Mouse (Mus musculus) liver, embryonic 12.5 days (tissue): ENCODE measurements at regions not wholly inside any gene's neighbourhood (a gene's known extent, or its start where the extent isn't known, plus 50 kb on each side); places are given as distances from the start of the nearest gene placed in this dataset.
"Not testable (repeated sequence)": the region's sequence is repeated elsewhere in the genome, so short reads cannot be mapped to it uniquely, and the experiment has no call there.

Experiments used
- ATAC-seq: fragments of 200-750 bp; cut with Nextera tagmentation; 2 replicates; pipeline ENCODE4 v1.8.0; 2017; ENCODE audit warnings: moderate number of reproducible peaks, mild to moderate bottlenecking, moderate library complexity
- H3K27ac ChIP-seq: fragments of 300-500 bp; sonication (generic); 2 replicates; pipeline ENCODE4 v1.5.1; 2016; ENCODE audit warnings: mild to moderate bottlenecking
- H3K27me3 ChIP-seq: fragments of 300-500 bp; sonication (generic); replicated peaks from 2 replicates; pipeline ENCODE4 v1.6.1; 2016; ENCODE audit warnings: mild to moderate bottlenecking, moderate library complexity
- H3K36me3 ChIP-seq: fragments of 300-500 bp; sonication (generic); 2 replicates; pipeline ENCODE4 v1.6.1; 2016; ENCODE audit warnings: mild to moderate bottlenecking, moderate library complexity
- H3K4me1 ChIP-seq: fragments of 300-500 bp; sonication (generic); 2 replicates; pipeline ENCODE4 v1.6.1; 2016
- H3K4me2 ChIP-seq: fragments of 300-500 bp; sonication (generic); 2 replicates; pipeline ENCODE4 v1.6.1; 2016; ENCODE audit warnings: mild to moderate bottlenecking, moderate library complexity
- H3K4me3 ChIP-seq: fragments of 300-500 bp; sonication (generic); 2 replicates; pipeline ENCODE4 v1.5.1; 2016; ENCODE audit warnings: mild to moderate bottlenecking, moderate library complexity
- H3K9ac ChIP-seq: fragments of 300-500 bp; sonication (generic); 2 replicates; pipeline ENCODE4 v1.6.1; 2016; ENCODE audit warnings: mild to moderate bottlenecking, moderate library complexity
- H3K9me3 ChIP-seq: fragments of 300-500 bp; sonication (generic); replicated peaks from 2 replicates; pipeline ENCODE4 v1.6.1; 2016; ENCODE audit warnings: mild to moderate bottlenecking, moderate library complexity
- WGBS: fragments of 180-500 bp; shearing (Covaris S2); methylation state at CpG from one replicate; pipeline ENCODE4 v1.1.7; 2016; ENCODE audit not compliant: insufficient replicate concordance; 5-methylcytosine and 5-hydroxymethylcytosine counted together

DNA sequence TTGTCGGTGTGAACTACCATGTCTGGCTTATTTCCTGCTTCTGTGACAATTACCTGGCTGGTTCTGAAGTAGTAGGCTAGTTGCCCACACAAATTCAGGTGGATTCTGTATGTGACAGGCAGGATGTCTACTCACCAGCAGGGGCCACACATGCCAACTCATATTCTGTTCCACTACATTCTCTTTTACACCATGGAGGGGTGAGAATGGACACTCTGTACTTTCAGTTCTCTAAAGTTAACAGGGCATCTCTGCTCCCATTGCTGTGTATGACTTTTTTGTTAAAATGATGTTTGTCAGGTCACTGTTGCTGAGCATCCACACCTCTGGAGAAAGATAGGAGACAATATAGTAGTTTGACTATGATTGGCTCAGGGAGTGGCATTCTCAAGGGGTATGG lies 232.3 kb upstream of the Thrb start:
- Histone ChIP-seq H3K4me2 (no peak overlapping the region), H3K9ac (no peak overlapping the region), H3K4me1 (no peaks in the 10 kb centered on the region), H3K36me3 (no peaks in the 10 kb centered on the region), H3K27ac (no peak overlapping the region), H3K9me3 (no peaks in the 10 kb centered on the region), H3K4me3 (no peak overlapping the region), H3K27me3 (no peaks in the 10 kb centered on the region)
- WGBS: 48% methylated on average over 1 of the region's 1 CpGs
- no peak for ATAC-seq

GRCm38 (mm10) chr14:17429157-17429556 lies 230.9 kb upstream of the Thrb start:
- Histone ChIP-seq H3K9ac (no peak overlapping the region), H3K27me3 (no peaks in the 10 kb centered on the region)
- WGBS: 56% methylated on average over 3 of the region's 3 CpGs

DNA sequence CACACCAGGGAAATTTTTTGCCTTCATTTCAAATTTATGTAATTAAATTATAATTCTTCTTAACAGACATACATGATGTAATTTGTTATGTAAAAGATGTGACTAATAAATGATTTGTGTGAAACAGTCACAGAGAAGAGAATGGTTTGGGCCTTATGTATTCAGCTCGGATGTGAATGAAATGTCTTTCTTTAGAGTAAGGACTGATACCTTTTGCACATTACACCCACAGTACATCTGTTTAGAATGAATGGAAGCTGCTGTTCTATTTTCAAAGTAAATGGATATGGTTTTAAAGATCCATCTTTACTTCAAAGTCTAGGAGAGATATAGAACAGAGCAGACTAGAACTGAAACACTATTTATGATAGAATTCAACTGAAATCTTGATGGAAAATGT lies 226.7 kb upstream of the Thrb start:
- H3K36me3 ChIP-seq: no peaks in the 10 kb centered on the region
- no peak overlapping the region for H3K4me3 ChIP-seq
- no peak overlapping the region for H3K4me2 ChIP-seq
- no peaks in the 10 kb centered on the region for H3K4me1 ChIP-seq
- no peaks in the 10 kb centered on the region for H3K9me3 ChIP-seq
- no peaks in the 10 kb centered on the region for H3K27me3 ChIP-seq
- no peak overlapping the region for H3K27ac ChIP-seq
- ATAC-seq: no peak
- WGBS: 48% methylated on average over 1 of the region's 1 CpGs
- H3K9ac ChIP-seq: no peak overlapping the region

More at GRCm38 (mm10) chr14:17429157-17429556, 230.9 kb upstream of the Thrb start:
- Histone ChIP-seq H3K27ac (no peak overlapping the region), H3K4me3 (no peak overlapping the region), H3K36me3 (no peaks in the 10 kb centered on the region), H3K4me2 (no peak overlapping the region), H3K9me3 (no peaks in the 10 kb centered on the region), H3K4me1 (no peaks in the 10 kb centered on the region)
- ATAC-seq: no peak

DNA sequence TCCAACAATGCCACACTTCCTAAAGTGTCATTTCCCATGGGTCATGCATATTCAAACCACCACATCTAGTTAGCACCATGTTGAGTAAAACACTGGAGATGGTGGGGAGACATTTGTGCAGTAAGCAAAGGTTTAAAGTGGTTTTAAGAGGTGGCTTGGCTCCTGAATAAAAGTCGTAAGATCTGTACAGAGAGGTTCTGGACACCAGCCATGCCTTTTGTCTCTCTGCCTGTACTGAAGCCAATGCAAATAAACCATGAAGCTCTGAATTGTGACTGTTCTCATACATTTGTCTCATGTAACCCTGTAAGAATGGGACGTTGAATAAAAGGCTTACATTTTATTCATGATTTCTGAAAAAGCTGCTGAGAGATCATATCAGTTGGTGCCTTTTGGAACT lies 202.1 kb upstream of the Thrb start:
- Histone ChIP-seq H3K27ac (no peak overlapping the region), H3K27me3 (no peaks in the 10 kb centered on the region), H3K4me3 (no peak overlapping the region), H3K9me3 (no peaks in the 10 kb centered on the region), H3K4me1 (no peaks in the 10 kb centered on the region), H3K9ac (no peak overlapping the region), H3K4me2 (no peak overlapping the region), H3K36me3 (no peaks in the 10 kb centered on the region)
- no peak for ATAC-seq
- WGBS: 58% methylated on average over 2 of the region's 2 CpGs

DNA sequence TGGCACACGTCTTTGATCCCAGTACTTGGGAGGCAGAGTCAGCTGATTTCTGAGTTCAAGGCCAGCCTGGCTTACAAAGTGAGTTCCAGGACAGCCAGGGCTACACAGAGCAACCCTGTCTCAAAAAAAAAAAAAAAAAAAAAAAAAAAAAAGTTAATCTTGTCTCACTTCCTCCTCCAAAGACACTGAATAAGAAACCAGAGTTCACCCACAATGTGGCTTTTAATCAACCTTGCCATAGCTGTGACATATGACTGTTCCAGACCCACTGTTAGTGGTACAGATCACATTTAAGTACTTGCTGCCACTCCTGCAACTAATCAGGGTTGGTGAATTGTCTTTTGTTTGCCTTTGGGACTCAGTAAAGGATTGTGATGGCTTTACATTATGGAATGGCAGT lies 181.1 kb upstream of the Thrb start:
- no peak for ATAC-seq
- H3K4me1 ChIP-seq: no peaks in the 10 kb centered on the region
- 85% methylated on average over 1 of the region's 1 CpGs for WGBS
- H3K9ac ChIP-seq: no peak overlapping the region
- H3K4me3 ChIP-seq: no peak overlapping the region
- H3K36me3 ChIP-seq: no peaks in the 10 kb centered on the region
- H3K9me3 ChIP-seq: no peaks in the 10 kb centered on the region
- no peak overlapping the region for H3K4me2 ChIP-seq
- no peak overlapping the region for H3K27ac ChIP-seq
- H3K27me3 ChIP-seq: no peaks in the 10 kb centered on the region

DNA sequence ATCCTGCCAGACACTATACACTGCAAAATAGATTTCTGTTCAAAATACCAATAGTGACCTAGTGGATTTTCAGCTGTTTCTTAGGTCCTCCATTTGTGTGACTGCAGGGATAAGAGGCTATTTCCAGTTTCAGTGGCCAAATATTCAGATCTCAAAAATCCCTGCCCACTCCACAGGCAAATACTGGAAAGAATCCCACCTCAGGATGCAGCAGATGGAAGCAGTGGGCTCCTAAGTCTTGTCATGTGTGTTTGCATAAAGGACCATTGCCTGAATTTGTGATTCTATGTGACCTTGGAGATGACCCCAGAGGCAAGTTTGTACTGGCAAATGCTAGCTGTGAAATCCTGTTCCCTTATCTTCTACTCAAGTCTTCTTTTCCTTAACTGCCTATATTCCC lies 175.2 kb upstream of the Thrb start:
- Histone ChIP-seq H3K36me3 (no peaks in the 10 kb centered on the region), H3K27ac (no peak overlapping the region)

DNA sequence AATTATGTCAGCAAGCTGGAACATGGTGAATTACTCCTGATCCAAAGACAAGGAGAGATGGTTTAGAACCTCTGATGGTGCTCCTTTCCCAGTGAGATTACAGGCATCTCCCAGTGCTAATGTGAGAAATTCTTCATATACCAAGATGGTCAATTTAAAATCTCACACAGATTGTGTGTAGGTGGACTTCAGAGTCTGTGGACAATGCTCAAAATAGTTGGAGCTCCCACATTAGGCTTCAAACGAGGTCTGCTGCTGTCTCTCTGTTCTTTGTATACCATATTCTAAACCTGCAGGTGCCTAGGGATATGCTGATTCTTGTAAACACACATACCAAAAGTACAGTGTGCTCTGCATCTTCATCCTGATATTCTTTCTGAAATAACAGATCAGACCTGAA lies 146.3 kb upstream of the Thrb start:
- no peak for ATAC-seq
- H3K4me3 ChIP-seq: no peak overlapping the region
- H3K4me1 ChIP-seq: no peaks in the 10 kb centered on the region
- no peak overlapping the region for H3K9ac ChIP-seq
- H3K27ac ChIP-seq: no peak overlapping the region
- WGBS: 15% methylated on average over 1 of the region's 1 CpGs
- no peak overlapping the region for H3K4me2 ChIP-seq
- H3K27me3 ChIP-seq: no peaks in the 10 kb centered on the region
- H3K9me3 ChIP-seq: no peaks in the 10 kb centered on the region
- no peaks in the 10 kb centered on the region for H3K36me3 ChIP-seq

More for the DNA sequence above, 175.2 kb upstream of the Thrb start:
- Histone ChIP-seq H3K4me3 (no peak overlapping the region), H3K27me3 (no peaks in the 10 kb centered on the region), H3K4me1 (no peaks in the 10 kb centered on the region), H3K9me3 (no peaks in the 10 kb centered on the region), H3K9ac (no peak overlapping the region), H3K4me2 (no peak overlapping the region)
- ATAC-seq: no peak

GRCm38 (mm10) chr14:17522696-17523095 lies 137.4 kb upstream of the Thrb start:
- Histone ChIP-seq H3K4me2 (no peak overlapping the region), H3K9ac (no peak overlapping the region), H3K4me3 (no peak overlapping the region), H3K4me1 (no peaks in the 10 kb centered on the region), H3K36me3 (no peaks in the 10 kb centered on the region), H3K9me3 (no peaks in the 10 kb centered on the region), H3K27me3 (no peaks in the 10 kb centered on the region), H3K27ac (no peak overlapping the region)
- ATAC-seq: no peak
- WGBS: 61% methylated on average over 3 of the region's 3 CpGs

- Histone ChIP-seq H3K36me3 (no peaks in the 10 kb centered on the region), H3K27me3 (no peaks in the 10 kb centered on the region), H3K9me3 (no peaks in the 10 kb centered on the region), H3K27ac (no peak overlapping the region), H3K9ac (no peak overlapping the region), H3K4me3 (no peak overlapping the region), H3K4me2 (no peak overlapping the region), H3K4me1 (no peaks in the 10 kb centered on the region)
- WGBS: 67% methylated on average over 4 of the region's 4 CpGs
- ATAC-seq: no peak
These were observed 136.1 kb upstream of the Thrb start for GRCm38 (mm10) chr14:17523916-17524315.

DNA sequence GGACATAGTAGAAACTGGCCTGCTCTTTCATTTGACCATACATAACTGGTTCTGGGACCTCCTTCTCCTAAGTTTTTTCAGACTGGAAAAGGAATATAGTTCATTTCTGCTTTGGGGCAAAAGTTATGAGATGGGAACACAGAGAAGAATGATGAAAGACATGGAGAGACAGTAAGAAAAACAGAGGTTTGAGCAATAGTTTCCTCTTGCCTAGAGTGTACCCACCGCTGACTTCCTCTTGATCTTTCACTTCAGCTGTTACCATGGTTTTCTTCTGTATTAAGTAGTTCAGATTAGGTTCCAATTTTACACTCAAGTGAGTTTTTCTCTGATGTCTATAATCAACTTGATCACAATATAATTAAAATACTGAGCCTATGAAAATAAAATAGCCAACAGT lies 120.7 kb upstream of the Thrb start:
- H3K9me3 ChIP-seq: no peaks in the 10 kb centered on the region
- no peaks in the 10 kb centered on the region for H3K4me1 ChIP-seq
- no peak overlapping the region for H3K27ac ChIP-seq
- no peak for ATAC-seq
- no peak overlapping the region for H3K4me2 ChIP-seq
- H3K27me3 ChIP-seq: no peaks in the 10 kb centered on the region
- no peak overlapping the region for H3K9ac ChIP-seq
- no peaks in the 10 kb centered on the region for H3K36me3 ChIP-seq
- WGBS: 57% methylated on average over 1 of the region's 1 CpGs
- H3K4me3 ChIP-seq: no peak overlapping the region

DNA sequence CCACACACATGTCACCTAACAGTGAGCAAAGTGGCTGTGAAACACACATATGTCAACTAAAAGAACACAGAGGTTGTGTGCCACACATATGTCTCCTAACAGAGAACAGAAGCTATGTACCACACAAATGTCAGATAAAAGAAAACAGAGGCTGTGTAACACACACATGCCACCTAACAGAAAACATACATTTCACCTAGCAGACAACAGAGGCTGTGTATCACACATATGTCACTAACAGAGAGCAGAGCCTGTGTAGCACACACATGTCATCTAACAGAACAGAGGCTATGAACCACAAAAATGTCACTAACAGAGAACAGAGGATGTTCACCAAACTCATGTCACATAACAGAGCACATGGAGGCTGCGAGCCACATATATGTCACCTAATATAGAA lies 103.6 kb upstream of the Thrb start:
- Histone ChIP-seq H3K9me3 (no peaks in the 10 kb centered on the region), H3K27ac (no peak overlapping the region), H3K4me2 (no peak overlapping the region), H3K4me1 (no peaks in the 10 kb centered on the region), H3K27me3 (no peaks in the 10 kb centered on the region), H3K9ac (no peak overlapping the region), H3K4me3 (no peak overlapping the region), H3K36me3 (no peaks in the 10 kb centered on the region)
- 56% methylated on average over 1 of the region's 1 CpGs for WGBS
- no peak for ATAC-seq

GRCm38 (mm10) chr14:17560001-17560400 lies 100.1 kb upstream of the Thrb start:
- not testable (repeated sequence) for H3K4me1 ChIP-seq, H3K9me3 ChIP-seq, H3K36me3 ChIP-seq, H3K27ac ChIP-seq, ATAC-seq, H3K27me3 ChIP-seq, H3K9ac ChIP-seq, H3K4me3 ChIP-seq, H3K4me2 ChIP-seq
- WGBS: 48% methylated on average over 3 of the region's 3 CpGs

DNA sequence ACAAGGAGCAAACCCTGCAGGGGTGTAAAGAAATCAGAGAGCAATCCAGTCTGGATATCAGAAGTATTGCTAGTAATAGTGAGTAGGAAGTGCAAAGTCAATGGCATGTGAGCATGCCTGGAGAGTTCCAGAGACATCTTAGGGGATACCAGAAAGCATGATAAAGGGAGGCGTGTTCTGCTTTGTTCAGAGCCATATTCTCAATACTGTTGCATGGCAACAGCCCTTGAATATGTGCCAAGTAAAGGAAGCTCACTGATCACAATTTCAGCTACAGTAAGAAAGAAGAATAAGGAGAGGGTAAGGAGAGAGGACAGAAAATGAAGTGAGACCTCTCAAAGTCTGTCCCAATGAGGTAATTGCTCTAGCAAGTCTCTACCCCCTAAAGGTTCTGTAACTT lies 92.1 kb upstream of the Thrb start:
- Histone ChIP-seq H3K9me3 (no peaks in the 10 kb centered on the region), H3K27me3 (no peaks in the 10 kb centered on the region), H3K4me3 (no peak overlapping the region), H3K4me2 (no peak overlapping the region), H3K9ac (no peak overlapping the region), H3K36me3 (no peaks in the 10 kb centered on the region), H3K4me1 (no peaks in the 10 kb centered on the region), H3K27ac (no peak overlapping the region)
- WGBS: 25% methylated on average over 1 of the region's 1 CpGs
- ATAC-seq: no peak
